Mouse (Mus musculus) hindbrain, embryonic 11.5 days (tissue): ENCODE results near the gene Hba-x. TPM values are rescaled to one million over a fixed set of nuclear protein-coding genes. Genes with fewer than 3 reads are reported as not detected.

ENCODE experiments used
- ATAC-seq: fragments of 200-750 bp; cut with Nextera tagmentation; 2 replicates; pipeline ENCODE4 v1.8.0; 2017; ENCODE audit warnings: mild to moderate bottlenecking, moderate TSS enrichment, moderate library complexity; ENCODE audit not compliant: low FRiP score
- DNase-seq: peaks from one replicate; pipeline ENCODE4 v3.0.0-alpha.2; 2015; ENCODE audit warnings: low spot score
- H3K27ac ChIP-seq: fragments of 300-500 bp; sonication (generic); 2 replicates; pipeline ENCODE4 v1.5.1; 2014; ENCODE audit warnings: mild to moderate bottlenecking, low read depth, low read length
- H3K27me3 ChIP-seq: fragments of 300-500 bp; sonication (generic); 2 replicates; pipeline ENCODE4 v1.6.1; 2014; ENCODE audit warnings: mild to moderate bottlenecking, low read length, moderate library complexity, mixed read lengths; ENCODE audit not compliant: control insufficient read depth, insufficient read depth
- H3K36me3 ChIP-seq: fragments of 300-500 bp; sonication (generic); 2 replicates; pipeline ENCODE4 v1.6.1; 2014; ENCODE audit warnings: mild to moderate bottlenecking, low read length, moderate library complexity, mixed read lengths; ENCODE audit not compliant: control insufficient read depth, insufficient read depth
- H3K4me1 ChIP-seq: fragments of 300-500 bp; sonication (generic); replicated peaks from 2 replicates; pipeline ENCODE4 v1.6.1; 2014; ENCODE audit warnings: low read length, mixed read lengths; ENCODE audit not compliant: control insufficient read depth, insufficient read depth
- H3K4me2 ChIP-seq: fragments of 300-500 bp; sonication (generic); replicated peaks from 2 replicates; pipeline ENCODE4 v1.6.1; 2014; ENCODE audit warnings: mild to moderate bottlenecking, low read depth, low read length
- H3K4me3 ChIP-seq: fragments of 300-500 bp; sonication (generic); 2 replicates; pipeline ENCODE4 v1.5.1; 2014; ENCODE audit warnings: low read depth, low read length
- H3K9ac ChIP-seq: fragments of 300-500 bp; sonication (generic); 2 replicates; pipeline ENCODE4 v1.6.1; 2014; ENCODE audit warnings: low read depth, low read length
- H3K9me3 ChIP-seq: fragments of 300-500 bp; sonication (generic); 2 replicates; pipeline ENCODE4 v1.6.1; 2016; ENCODE audit warnings: low read length; ENCODE audit not compliant: control insufficient read depth
- WGBS: fragments of 180-500 bp; shearing (Covaris S2); extraction: QIAGEN DNeasy Blood & Tissue Kit; methylation state at CpG from one replicate; pipeline ENCODE4 v1.1.7; 2014; 5-methylcytosine and 5-hydroxymethylcytosine counted together
- polyA plus RNA-seq: library from polyadenylated mRNA; unstranded; fragments of >200 nt; fragmentation: Nextera tagmentation; extraction: Ambion mirVana; gene quantifications from 2 replicates; pipeline ENCODE4 v1.2.1, GENCODE M21; 2014

Hba-x gene
- polyA plus RNA-seq, 1 experiment from 2014 or later = 3,380 TPM

GRCm38 (mm10) chr11:32234816-32235485 lies 41.2 kb upstream of the Hba-x start:
- Histone ChIP-seq H3K36me3 (peaks cover 5% of the 10 kb centered on the region; the same call in 1 of the 2 replicates), H3K9ac (no peak overlapping the region), H3K4me3 (no peak overlapping the region), H3K9me3 (no peaks in the 10 kb centered on the region), H3K4me1 (no peaks in the 10 kb centered on the region), H3K27me3 (no peaks in the 10 kb centered on the region), H3K4me2 (no peak overlapping the region), H3K27ac (no peak overlapping the region)
- ATAC-seq (no peak), DNase-seq (no peak)
- 94% methylated on average over 6 of the region's 6 CpGs for WGBS

GRCm38 (mm10) chr11:32235646-32236045 lies 40.6 kb upstream of the Hba-x start:
- Histone ChIP-seq H3K27ac (no peak overlapping the region), H3K27me3 (no peaks in the 10 kb centered on the region), H3K4me2 (no peak overlapping the region), H3K4me1 (no peaks in the 10 kb centered on the region), H3K9me3 (no peaks in the 10 kb centered on the region), H3K4me3 (no peak overlapping the region), H3K36me3 (peaks cover 5% of the 10 kb centered on the region; the same call in 1 of the 2 replicates), H3K9ac (no peak overlapping the region)
- DNase-seq = no peak
- ATAC-seq = no peak
- WGBS = 88% methylated on average over 3 of the region's 3 CpGs

GRCm38 (mm10) chr11:32236132-32236531 lies 40.1 kb upstream of the Hba-x start:
- Histone ChIP-seq H3K4me2 (no peak overlapping the region), H3K9me3 (no peaks in the 10 kb centered on the region), H3K27ac (no peak overlapping the region), H3K36me3 (peaks cover 4% of the 10 kb centered on the region; the same call in 1 of the 2 replicates), H3K4me1 (no peaks in the 10 kb centered on the region), H3K4me3 (no peak overlapping the region), H3K9ac (no peak overlapping the region), H3K27me3 (no peaks in the 10 kb centered on the region)
- ATAC-seq = no peak
- WGBS = 88% methylated on average over 2 of the region's 2 CpGs
- DNase-seq = no peak

GRCm38 (mm10) chr11:32236712-32237410 lies 39.3 kb upstream of the Hba-x start:
- Histone ChIP-seq H3K9me3 (no peaks in the 10 kb centered on the region), H3K4me1 (no peaks in the 10 kb centered on the region), H3K36me3 (0 out of 2 replicates have a peak, but pooled peaks cover 3% of the 10 kb centered on the region), H3K27me3 (no peaks in the 10 kb centered on the region), H3K4me2 (no peak overlapping the region), H3K4me3 (no peak overlapping the region), H3K27ac (no peak overlapping the region; the same call in 1 of the 2 replicates), H3K9ac (no peak overlapping the region)
- peak; percentile 82 for DNase-seq
- 62% methylated on average over 9 of the region's 9 CpGs for WGBS
- no peak for ATAC-seq

- Histone ChIP-seq H3K4me3 (no peak overlapping the region), H3K36me3 (0 out of 2 replicates have a peak, but pooled peaks cover 3% of the 10 kb centered on the region), H3K9me3 (no peaks in the 10 kb centered on the region), H3K27me3 (no peaks in the 10 kb centered on the region), H3K4me2 (no peak overlapping the region), H3K27ac (peak overlapping the region; percentile 9; the same call in 1 of the 2 replicates), H3K4me1 (no peaks in the 10 kb centered on the region), H3K9ac (no peak overlapping the region)
- ATAC-seq = no peak
- no peak for DNase-seq
- 85% methylated on average over 3 of the region's 3 CpGs for WGBS
Observed at GRCm38 (mm10) chr11:32237411-32237795, 38.8 kb upstream of the Hba-x start.

- WGBS = 75% methylated on average over 5 of the region's 5 CpGs
- Histone ChIP-seq H3K4me2 (no peak overlapping the region), H3K9me3 (no peaks in the 10 kb centered on the region), H3K27ac (no peak overlapping the region), H3K4me3 (no peak overlapping the region), H3K4me1 (no peaks in the 10 kb centered on the region), H3K27me3 (no peaks in the 10 kb centered on the region), H3K9ac (no peak overlapping the region), H3K36me3 (0 out of 2 replicates have a peak, but pooled peaks cover 3% of the 10 kb centered on the region)
- peak; percentile 39; the same call in 1 of the 2 replicates for ATAC-seq
- DNase-seq = peak; percentile 79
Observed at GRCm38 (mm10) chr11:32238093-32238860, 37.9 kb upstream of the Hba-x start.

DNA sequence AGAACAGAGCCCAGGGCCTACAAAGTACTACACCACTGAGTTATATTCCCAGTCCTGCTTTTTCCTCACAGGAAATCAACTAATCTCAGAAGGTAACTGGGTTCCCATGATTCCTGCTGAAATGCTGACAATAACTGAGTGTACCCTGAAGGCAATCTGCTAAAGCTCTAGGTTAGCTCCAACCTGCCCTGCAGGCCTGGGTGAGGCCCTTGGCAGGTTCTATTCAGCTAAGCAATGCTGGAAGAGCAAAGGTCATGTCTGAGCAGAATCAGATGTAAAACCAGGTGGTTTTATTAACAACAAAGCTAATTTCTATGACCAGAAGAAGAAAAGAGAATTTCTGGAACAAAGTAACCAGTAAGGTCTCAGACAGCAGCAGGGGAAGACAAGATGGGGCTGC lies 34.8 kb upstream of the Hba-x start:
- H3K36me3 ChIP-seq = 0 out of 2 replicates have a peak, but pooled peaks cover 1% of the 10 kb centered on the region
- H3K4me2 ChIP-seq = no peak overlapping the region
- ATAC-seq (no peak), DNase-seq (no peak)
- H3K9ac ChIP-seq = no peak overlapping the region
- no peaks in the 10 kb centered on the region; the same call in 1 of the 2 replicates for H3K4me1 ChIP-seq
- no peak overlapping the region for H3K27ac ChIP-seq
- H3K9me3 ChIP-seq = no peaks in the 10 kb centered on the region
- H3K27me3 ChIP-seq = no peaks in the 10 kb centered on the region
- H3K4me3 ChIP-seq = no peak overlapping the region

DNA sequence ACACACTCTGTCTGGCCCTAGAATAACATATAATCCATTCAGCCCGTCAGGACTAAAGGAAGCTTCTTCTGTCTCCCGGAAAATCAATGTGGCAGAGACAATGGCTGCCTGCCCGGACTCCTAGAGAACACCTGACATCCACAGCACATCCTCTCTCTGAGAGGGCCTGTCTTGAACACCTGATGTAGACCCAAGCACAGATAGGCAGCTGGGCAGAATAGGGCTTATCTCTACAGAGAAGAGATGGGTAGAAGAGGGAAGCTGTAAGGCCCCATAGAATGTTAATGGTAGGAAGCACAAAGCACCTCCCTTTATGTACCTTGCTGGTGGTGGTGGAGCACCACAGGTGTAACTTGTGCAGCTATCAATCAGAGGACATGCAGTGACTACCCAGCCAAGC lies 34.0 kb upstream of the Hba-x start:
- no peak for DNase-seq
- Histone ChIP-seq H3K4me3 (no peak overlapping the region), H3K27me3 (no peaks in the 10 kb centered on the region), H3K4me2 (no peak overlapping the region), H3K36me3 (0 out of 2 replicates have a peak, but pooled peaks cover 2% of the 10 kb centered on the region), H3K4me1 (no peaks in the 10 kb centered on the region; the same call in 1 of the 2 replicates), H3K9me3 (no peaks in the 10 kb centered on the region), H3K27ac (no peak overlapping the region), H3K9ac (no peak overlapping the region)
- no peak for ATAC-seq
- WGBS = 80% methylated on average over 3 of the region's 3 CpGs
